Mouse (Mus musculus) heart, adult 2 months (tissue): ENCODE data around the gene Tmem18. TPM values are rescaled to one million over a fixed set of nuclear protein-coding genes. Genes with fewer than 3 reads are reported as not detected.

Experiments used
- DNase-seq, 2 experiments: peaks; one replicate each; pipeline ENCODE4 v3.0.0; 2021
- H3K27ac ChIP-seq: fragments of 200-600 bp; 2 replicates; pipeline ENCODE4 v1.8.1; 2022
- H3K27me3 ChIP-seq: fragments of 200-500 bp; 2 replicates; pipeline ENCODE4 v1.6.1; 2012; ENCODE audit warnings: mild to moderate bottlenecking, low read length, inconsistent platforms, mixed read lengths; ENCODE audit not compliant: control insufficient read depth, insufficient read depth
- H3K36me3 ChIP-seq: fragments of 200-500 bp; 2 replicates; pipeline ENCODE4 v1.6.1; 2012; ENCODE audit warnings: low read length, inconsistent platforms; ENCODE audit not compliant: control insufficient read depth, insufficient read depth
- H3K4me1 ChIP-seq: fragments of 200-500 bp; 2 replicates; pipeline ENCODE4 v1.6.1; 2011; ENCODE audit warnings: low read length; ENCODE audit not compliant: control insufficient read depth, insufficient read depth
- H3K4me3 ChIP-seq: fragments of 200-600 bp; 2 replicates; pipeline ENCODE4 v1.8.1; 2022
- H3K79me2 ChIP-seq: fragments of 200-500 bp; replicated peaks from 2 replicates; pipeline ENCODE4 v1.6.1; 2012; ENCODE audit warnings: mild to moderate bottlenecking, inconsistent platforms, low read length, moderate library complexity, mixed read lengths; ENCODE audit not compliant: control insufficient read depth, insufficient read depth
- H3K9ac ChIP-seq: fragments of 200-500 bp; 2 replicates; pipeline ENCODE4 v1.6.1; 2012; ENCODE audit warnings: low read depth, mild to moderate bottlenecking, control low read depth, inconsistent platforms, low read length, mixed read lengths
- CTCF ChIP-seq: fragments of 200-600 bp; IDR thresholded peaks from 2 replicates; pipeline ENCODE4 v1.8.1; 2022; ENCODE audit warnings: antibody characterized with exemption, mild to moderate bottlenecking, moderate library complexity
- EP300 ChIP-seq: fragments of 200-500 bp; IDR thresholded peaks from 2 replicates; pipeline ENCODE4 v1.6.1; 2011; ENCODE audit warnings: low read depth, low read length, control low read depth; ENCODE audit not compliant: insufficient read depth
- POLR2A ChIP-seq: fragments of 200-500 bp; IDR thresholded peaks from 2 replicates; pipeline ENCODE4 v1.6.1; 2011; ENCODE audit warnings: mild to moderate bottlenecking, low read depth, low read length, control low read depth; ENCODE audit not compliant: insufficient read depth
- WGBS: fragments of 180-500 bp; shearing (Covaris S2); methylation state at CpG from one replicate; pipeline ENCODE4 v1.1.7; 2018; 5-methylcytosine and 5-hydroxymethylcytosine counted together
- intact Hi-C: fragments of 180-260 bp; cut with DNase I; formaldehyde crosslinking; loops from one replicate; pipeline ENCODE4 v1.15.1; 2025
- long read RNA-seq: library from polyadenylated mRNA; stranded (forward); transcript quantifications from one replicate; pipeline ENCODE4 v2.0.0, GENCODE M21; 2021
- polyA plus RNA-seq: library from polyadenylated mRNA; depleted of rRNA; stranded (reverse); fragments of >200 nt; gene quantifications from 2 replicates; pipeline ENCODE4 v1.2.3, GENCODE M21; 2012; rRNA removed
- total RNA-seq, 2 experiments: library from RNA; stranded (reverse); gene quantifications; 2 replicates each; pipeline ENCODE4 v1.2.3; 2021

Tmem18 gene
- total RNA-seq (1 to 10 TPM; 9.0 to 9.4 TPM), polyA plus RNA-seq (7.9 and 13.2 TPM in 2 replicates)
- long read RNA-seq, transcript Tmem18-201 (5 exons, 2,971 nt) = major isoform, 7 of 10 reads
- long read RNA-seq, partial matches to known transcripts = 0 of 10 reads
- long read RNA-seq, other reads (novel, unspliced or antisense) = 3 of 10 reads

DNA sequence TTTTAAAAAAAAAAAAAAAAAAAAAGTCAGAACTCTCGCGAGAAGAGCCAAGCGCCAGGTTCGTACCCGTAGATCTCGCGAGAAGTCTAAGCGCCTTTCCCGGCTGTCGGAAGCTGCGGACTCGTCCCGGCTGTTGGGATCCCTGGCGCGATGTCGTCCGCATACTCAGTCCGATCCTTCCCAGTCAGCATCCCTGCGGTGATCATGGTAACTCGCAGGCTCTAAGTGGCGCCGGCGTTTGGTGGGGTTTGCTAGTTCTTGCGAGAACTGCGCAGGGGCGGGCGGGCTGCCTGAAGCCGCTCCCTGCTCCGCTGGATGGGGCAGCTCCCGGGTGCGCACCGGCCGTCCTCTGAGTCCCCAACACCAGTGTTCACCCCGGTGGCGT is at the start of gene Tmem18:
Tmem18 (plus strand) TSS at position 71 of the 385 bp plus-strand sequence.
- peak within 1 kb of the TSS; percentile 86 for H3K9ac ChIP-seq
- WGBS = under 1% methylated on average over 35 of the region's 35 CpGs
- peak within 1 kb of the TSS; percentile 91 for H3K27ac ChIP-seq
- TF ChIP-seq CTCF = no peak
- peak; percentile 95 for TF ChIP-seq POLR2A
- TF ChIP-seq EP300 = 0 out of 2 replicates have a peak, but pooled peaks have one; percentile 27
- no peaks in the 10 kb centered on the region; the same call in 1 of the 2 replicates for H3K36me3 ChIP-seq
- no peaks in the 10 kb centered on the region for H3K27me3 ChIP-seq
- H3K4me3 ChIP-seq = peak within 1 kb of the TSS; percentile 87
- no peaks in the 10 kb centered on the region for H3K79me2 ChIP-seq
- intact Hi-C loops = loop anchor here (10.0 kb wide), 1 partner anchor 650 kb away; the partner anchor contains the start of gene Pxdn
- peak; percentile 87 to 88 for DNase-seq
- H3K4me1 ChIP-seq = peaks cover 3% of the 10 kb centered on the region

GRCm38 (mm10) chr12:30557349-30557748 is 26.9 kb upstream of the Tmem18 start:
- Histone ChIP-seq H3K27ac (no peak overlapping the region), H3K4me1 (no peaks in the 10 kb centered on the region), H3K79me2 (no peaks in the 10 kb centered on the region), H3K4me3 (no peak overlapping the region), H3K9ac (no peak overlapping the region), H3K36me3 (no peaks in the 10 kb centered on the region), H3K27me3 (0 out of 2 replicates have a peak, but pooled peaks cover 1% of the 10 kb centered on the region)
- no peak for DNase-seq
- TF ChIP-seq POLR2A (no peak), EP300 (no peak), CTCF (no peak)
- intact Hi-C loops = no loop called here

DNA sequence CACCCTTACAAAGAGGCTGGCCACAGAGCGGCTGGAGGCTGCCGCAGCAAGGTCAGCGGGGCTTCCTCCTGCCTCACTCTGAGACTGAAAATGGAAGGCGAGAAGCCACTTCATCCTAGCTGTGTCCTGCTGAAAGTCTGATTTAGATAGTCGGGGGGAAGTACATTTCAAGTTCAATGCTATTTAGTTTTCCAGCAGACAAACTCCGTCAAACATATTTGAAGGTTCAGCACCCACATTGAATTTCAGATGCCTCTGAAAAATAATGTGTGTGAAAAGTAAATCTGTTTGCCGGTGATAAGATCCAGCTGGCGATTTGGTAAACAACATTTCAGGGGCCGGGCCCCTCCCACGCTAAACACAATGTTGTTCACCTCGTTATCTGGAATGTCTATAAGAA is 22.8 kb upstream of the Tmem18 start:
- no peaks in the 10 kb centered on the region for H3K79me2 ChIP-seq
- intact Hi-C loops = no loop called here
- no peaks in the 10 kb centered on the region for H3K4me1 ChIP-seq
- TF ChIP-seq POLR2A (no peak), CTCF (no peak), EP300 (no peak)
- no peaks in the 10 kb centered on the region for H3K36me3 ChIP-seq
- H3K27ac ChIP-seq = no peak overlapping the region
- peaks cover 1% of the 10 kb centered on the region; the same call in 1 of the 2 replicates for H3K27me3 ChIP-seq
- no peak overlapping the region for H3K4me3 ChIP-seq
- DNase-seq = no peak
- no peak overlapping the region for H3K9ac ChIP-seq
- 15% methylated on average over 11 of the region's 11 CpGs for WGBS

DNA sequence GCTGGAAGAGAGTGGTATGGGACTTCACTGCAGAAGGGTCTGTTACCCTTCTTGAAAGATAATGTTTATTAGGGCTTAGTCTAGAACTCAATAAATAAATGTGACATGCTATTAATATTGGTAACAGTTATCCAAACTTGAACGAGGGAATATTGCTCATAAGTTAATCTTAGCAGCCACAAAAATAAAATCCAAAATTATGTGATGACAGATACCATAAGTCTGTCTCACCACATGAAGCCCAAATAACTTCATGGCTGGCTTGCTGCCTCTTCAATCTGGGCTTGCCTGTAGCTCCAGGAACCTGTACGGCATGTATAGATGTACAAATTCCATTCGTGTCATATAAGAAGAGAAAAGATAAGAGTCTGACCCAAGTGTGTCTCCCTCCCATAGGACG is 12.2 kb upstream of the Tmem18 start:
- Histone ChIP-seq H3K4me1 (no peaks in the 10 kb centered on the region), H3K4me3 (no peak overlapping the region), H3K27ac (no peak overlapping the region), H3K9ac (no peak overlapping the region), H3K27me3 (no peaks in the 10 kb centered on the region; the same call in 1 of the 2 replicates), H3K36me3 (no peaks in the 10 kb centered on the region), H3K79me2 (no peaks in the 10 kb centered on the region)
- intact Hi-C loops = no loop called here
- 52% methylated on average over 4 of the region's 4 CpGs for WGBS
- TF ChIP-seq POLR2A = no peak
- no peak for TF ChIP-seq EP300
- no peak for TF ChIP-seq CTCF
- DNase-seq = no peak

GRCm38 (mm10) chr12:30575952-30576351 is 8.3 kb upstream of the Tmem18 start:
- no peaks in the 10 kb centered on the region; the same call in 1 of the 2 replicates for H3K4me1 ChIP-seq
- H3K79me2 ChIP-seq = no peaks in the 10 kb centered on the region
- intact Hi-C loops = loop anchor here (5.0 kb wide), 2 partner anchors 379 to 449 kb away; no protein-coding TSS in a partner anchor
- H3K27me3 ChIP-seq = no peaks in the 10 kb centered on the region; the same call in 1 of the 2 replicates
- H3K4me3 ChIP-seq = no peak overlapping the region
- no peaks in the 10 kb centered on the region for H3K36me3 ChIP-seq
- 73% methylated on average over 3 of the region's 3 CpGs for WGBS
- no peak for DNase-seq
- H3K27ac ChIP-seq = no peak overlapping the region
- H3K9ac ChIP-seq = no peak overlapping the region
- TF ChIP-seq POLR2A (no peak), CTCF (no peak), EP300 (no peak)

DNA sequence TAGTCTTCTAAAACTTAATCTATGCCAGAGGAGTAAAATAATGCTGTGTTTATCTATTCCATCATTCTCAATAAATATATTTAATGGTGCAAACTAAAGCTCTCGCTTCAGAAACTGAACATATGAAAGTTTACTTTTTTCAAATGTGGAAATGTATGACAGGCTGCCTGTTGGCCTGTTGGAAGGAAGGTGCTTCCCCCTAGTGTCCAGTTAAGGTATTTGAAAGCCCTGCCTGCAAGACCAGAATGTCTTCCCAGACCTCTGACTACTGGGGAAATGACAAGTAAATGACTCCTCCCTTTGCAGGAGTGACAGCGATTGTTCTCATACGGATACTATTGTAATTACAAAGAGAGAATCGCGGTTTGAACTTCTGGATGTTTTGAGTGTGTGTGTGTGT is 6.2 kb upstream of the Tmem18 start:
- no peak overlapping the region for H3K4me3 ChIP-seq
- H3K27me3 ChIP-seq = no peaks in the 10 kb centered on the region; the same call in 1 of the 2 replicates
- 0 out of 2 replicates have a peak, but pooled peaks have one; percentile 49 for TF ChIP-seq EP300
- peak; percentile 94 for TF ChIP-seq CTCF
- no peak for TF ChIP-seq POLR2A
- no peak overlapping the region for H3K9ac ChIP-seq
- H3K79me2 ChIP-seq = no peaks in the 10 kb centered on the region
- no peaks in the 10 kb centered on the region for H3K36me3 ChIP-seq
- no peaks in the 10 kb centered on the region; the same call in 1 of the 2 replicates for H3K4me1 ChIP-seq
- no peak overlapping the region for H3K27ac ChIP-seq
- intact Hi-C loops = loop anchor here (1.0 to 5.0 kb wide), 3 partner anchors 381 to 528 kb away; no protein-coding TSS in a partner anchor
- WGBS = 3% methylated on average over 5 of the region's 5 CpGs
- DNase-seq = peak; percentile 39 to 46
